Comparison of ENCODE assay signal across 8 mouse cellular contexts in the genomic region with DNA sequence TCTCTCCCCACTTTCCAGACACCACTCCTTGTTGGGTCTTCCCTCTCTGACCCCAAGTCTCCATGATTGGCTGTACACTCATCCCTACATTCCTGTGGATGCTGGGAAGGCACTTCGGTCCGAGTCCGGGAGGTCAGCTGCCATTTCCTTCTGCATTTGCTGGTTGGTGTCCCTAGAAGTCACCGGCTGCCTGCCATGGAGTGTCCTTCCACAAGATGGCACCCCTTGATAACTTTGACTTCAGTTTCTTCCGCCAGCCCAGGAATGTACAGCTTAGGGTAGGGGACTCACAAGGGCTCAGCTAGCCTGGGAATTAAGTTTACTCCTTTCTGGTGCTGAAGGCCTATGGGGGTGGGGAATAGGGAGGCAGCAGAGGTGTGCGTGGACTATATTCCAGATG. TPM values are rescaled to one million over a fixed set of nuclear protein-coding genes. Genes with fewer than 3 reads are reported as not detected.
DNase-seq lines count a peak whose midpoint lies in the region; ATAC-seq and TF ChIP-seq lines count a peak whose summit lies in the region.

No protein-coding gene starts in this region.

- peak; percentile 84 for TF ChIP-seq CTCF in C2C12 (IDR thresholded peaks at IDR 0.05; ENCODE audit: control insufficient read depth, insufficient read depth, insufficient read length)
- TF ChIP-seq CTCF in kidney, postnatal 0 days (IDR thresholded peaks at IDR 0.05; ENCODE audit: low read depth) = peak; percentile 99
- peak; percentile 99 for TF ChIP-seq CTCF in lung, postnatal 0 days (IDR thresholded peaks at IDR 0.05)

- no peak overlapping the region for H3K4me3 ChIP-seq in C2C12 (ENCODE audit: insufficient read depth, poor library complexity, severe bottlenecking)
- H3K4me3 ChIP-seq in kidney, postnatal 0 days (replicated peaks; ENCODE audit: low read depth, low read length) = no peak overlapping the region
- no peak overlapping the region for H3K4me3 ChIP-seq in lung, postnatal 0 days (ENCODE audit: low read depth, low read length)

- 17% methylated on average over 6 of the region's 6 CpGs for WGBS in kidney, postnatal 0 days
- WGBS in lung, postnatal 0 days = 15% methylated on average over 6 of the region's 6 CpGs

- peaks cover 29% of the 10 kb centered on the region for H3K27me3 ChIP-seq in C2C12 (ENCODE audit: control insufficient read depth, insufficient read depth, insufficient read length)
- no peaks in the 10 kb centered on the region for H3K27me3 ChIP-seq in kidney, postnatal 0 days (ENCODE audit: insufficient read depth, low read length)
- H3K27me3 ChIP-seq in lung, postnatal 0 days (replicated peaks; ENCODE audit: insufficient read depth, low read length) = no peaks in the 10 kb centered on the region

- no peak overlapping the region for H3ac ChIP-seq in C2C12 (ENCODE audit: control insufficient read depth, insufficient read length, low read depth)

- no peaks in the 10 kb centered on the region for H3K4me1 ChIP-seq in kidney, postnatal 0 days (replicated peaks; ENCODE audit: insufficient read depth, low read length)
- no peaks in the 10 kb centered on the region for H3K4me1 ChIP-seq in lung, postnatal 0 days (ENCODE audit: insufficient read depth, low read depth, low read length)

- H3K9ac ChIP-seq in kidney, postnatal 0 days (ENCODE audit: low read depth, low read length) = no peak overlapping the region
- H3K9ac ChIP-seq in lung, postnatal 0 days (replicated peaks; ENCODE audit: low read depth) = no peak overlapping the region

- no peak overlapping the region for H3K27ac ChIP-seq in kidney, postnatal 0 days
- H3K27ac ChIP-seq in lung, postnatal 0 days (ENCODE audit: low read length) = no peak overlapping the region

- no peak for TF ChIP-seq EP300 in lung, postnatal 0 days (IDR thresholded peaks at IDR 0.05)

- H3K9me3 ChIP-seq in kidney, postnatal 0 days (replicated peaks; ENCODE audit: low read length) = no peaks in the 10 kb centered on the region
- H3K9me3 ChIP-seq in lung, postnatal 0 days (ENCODE audit: low read length) = no peaks in the 10 kb centered on the region

- H3K36me3 ChIP-seq in C2C12 (ENCODE audit: control insufficient read depth, insufficient read depth) = no peaks in the 10 kb centered on the region
- no peaks in the 10 kb centered on the region for H3K36me3 ChIP-seq in kidney, postnatal 0 days (ENCODE audit: insufficient read depth, low read length)
- no peaks in the 10 kb centered on the region for H3K36me3 ChIP-seq in lung, postnatal 0 days (ENCODE audit: insufficient read depth, low read length)

- H3K4me2 ChIP-seq in kidney, postnatal 0 days (ENCODE audit: low read length) = no peak overlapping the region
- H3K4me2 ChIP-seq in lung, postnatal 0 days (replicated peaks; ENCODE audit: low read depth, low read length) = no peak overlapping the region

- peak; percentile 83 for ATAC-seq in common myeloid progenitor, adult 5-6 weeks (replicated peaks; ENCODE audit: low read depth, poor library complexity, severe bottlenecking)
- peak; percentile 80 for ATAC-seq in granulocyte monocyte progenitor cell, adult 5-6 weeks (replicated peaks; ENCODE audit: poor library complexity, severe bottlenecking)
- peak; percentile 67 for ATAC-seq in kidney, postnatal 0 days (replicated peaks; ENCODE audit: low FRiP score, low read depth)
- ATAC-seq in lung, postnatal 0 days = peak; percentile 81
- no peak for ATAC-seq in activated CD4-positive, CD25-positive, alpha-beta regulatory T cell, adult 4 months

- H3K79me3 ChIP-seq in C2C12 (ENCODE audit: low read depth) = no peaks in the 10 kb centered on the region

- peak; percentile 61 for DNase-seq in R1 (ENCODE audit: low read depth, low spot score)
- peak; percentile 94 for DNase-seq in kidney, postnatal 0 days (ENCODE audit: low spot score)
- DNase-seq in lung, postnatal 0 days (ENCODE audit: low spot score) = peak; percentile 88
- DNase-seq in right cerebral cortex, adult 18-20 months = peak; percentile 53

- no peaks in the 10 kb centered on the region for H3K79me2 ChIP-seq in C2C12 (ENCODE audit: control insufficient read depth, insufficient read depth)

TF ChIP-seq in C2C12, 6 proteins besides CTCF, POLR2A, EP300 and RAD21:
- TF ChIP-seq USF1 (IDR thresholded peaks at IDR 0.05; ENCODE audit: low read depth) (no peak), MYOG (IDR thresholded peaks at IDR 0.05; ENCODE audit: control insufficient read depth, extremely low read depth, insufficient read length) (no peak), MAX (IDR thresholded peaks at IDR 0.05) (no peak), FOSL1 (IDR thresholded peaks at IDR 0.05; ENCODE audit: insufficient read depth, low read length, poor library complexity, severe bottlenecking) (no peak), CEBPB (IDR thresholded peaks at IDR 0.05; ENCODE audit: low read depth) (no peak), MYOD1 (IDR thresholded peaks at IDR 0.05; ENCODE audit: control insufficient read depth, insufficient read length, low read depth) (no peak)

RNA-seq across cellular contexts. Expression of a gene that starts 13.9 kb away (rescaled TPM):
- polyA plus RNA-seq in C2C12 (2012; fragmentation: generic; extraction: Trizol) = 0.04 TPM
- total RNA-seq in common myeloid progenitor, adult 5-6 weeks (2017) = not detected in 2 replicates
- not detected in 2 replicates for total RNA-seq in granulocyte monocyte progenitor cell, adult 5-6 weeks (2014; fragmentation: Nextera tagmentation)
- not detected in 2 replicates for total RNA-seq in granulocyte monocyte progenitor cell, adult 5-6 weeks (2017)
- 0.41 and 0.51 TPM in 2 replicates for polyA plus RNA-seq in kidney, postnatal 0 days (2015; fragmentation: Nextera tagmentation; extraction: Ambion mirVana)
- 0.06 and 0.10 TPM in 2 replicates for polyA plus RNA-seq in lung, postnatal 0 days (2015; fragmentation: Nextera tagmentation; extraction: Ambion mirVana)
- not detected for polyA plus RNA-seq in activated CD4-positive, CD25-positive, alpha-beta regulatory T cell, adult 4 months (2017; shearing (Covaris generic))

RNA-seq across cellular contexts. Expression of a gene that starts 49.2 kb away (rescaled TPM):
- polyA plus RNA-seq in C2C12 (2012; fragmentation: generic; extraction: Trizol) = 528 TPM
- total RNA-seq in common myeloid progenitor, adult 5-6 weeks (2017) = 384 and 653 TPM in 2 replicates
- total RNA-seq in granulocyte monocyte progenitor cell, adult 5-6 weeks (2014; fragmentation: Nextera tagmentation) = 470 and 493 TPM in 2 replicates
- total RNA-seq in granulocyte monocyte progenitor cell, adult 5-6 weeks (2017) = 364 and 374 TPM in 2 replicates
- 707 and 805 TPM in 2 replicates for polyA plus RNA-seq in kidney, postnatal 0 days (2015; fragmentation: Nextera tagmentation; extraction: Ambion mirVana)
- polyA plus RNA-seq in lung, postnatal 0 days (2015; fragmentation: Nextera tagmentation; extraction: Ambion mirVana) = 453 and 499 TPM in 2 replicates
- 100 to 1,000 TPM; 479 to 486 TPM for polyA plus RNA-seq in activated CD4-positive, CD25-positive, alpha-beta regulatory T cell, adult 4 months (2017; shearing (Covaris generic))
